Mouse (Mus musculus) heart, adult 2 months (tissue): ENCODE data around the gene Syn3. TPM values are rescaled to one million over a fixed set of nuclear protein-coding genes. Genes with fewer than 3 reads are reported as not detected.
A peak's percentile ranks its signal among the peaks of the same experiment; 100 is the strongest.

Experiments
- DNase-seq, 2 experiments: peaks; one replicate each; pipeline ENCODE4 v3.0.0; 2021
- H3K27ac ChIP-seq: fragments of 200-600 bp; 2 replicates; pipeline ENCODE4 v1.8.1; 2022
- H3K27me3 ChIP-seq: fragments of 200-500 bp; 2 replicates; pipeline ENCODE4 v1.6.1; 2012; ENCODE audit warnings: mild to moderate bottlenecking, low read length, inconsistent platforms, mixed read lengths; ENCODE audit not compliant: control insufficient read depth, insufficient read depth
- H3K36me3 ChIP-seq: fragments of 200-500 bp; 2 replicates; pipeline ENCODE4 v1.6.1; 2012; ENCODE audit warnings: low read length, inconsistent platforms; ENCODE audit not compliant: control insufficient read depth, insufficient read depth
- H3K4me1 ChIP-seq: fragments of 200-500 bp; 2 replicates; pipeline ENCODE4 v1.6.1; 2011; ENCODE audit warnings: low read length; ENCODE audit not compliant: control insufficient read depth, insufficient read depth
- H3K4me3 ChIP-seq: fragments of 200-600 bp; 2 replicates; pipeline ENCODE4 v1.8.1; 2022
- H3K79me2 ChIP-seq: fragments of 200-500 bp; replicated peaks from 2 replicates; pipeline ENCODE4 v1.6.1; 2012; ENCODE audit warnings: mild to moderate bottlenecking, inconsistent platforms, low read length, moderate library complexity, mixed read lengths; ENCODE audit not compliant: control insufficient read depth, insufficient read depth
- H3K9ac ChIP-seq: fragments of 200-500 bp; 2 replicates; pipeline ENCODE4 v1.6.1; 2012; ENCODE audit warnings: low read depth, mild to moderate bottlenecking, control low read depth, inconsistent platforms, low read length, mixed read lengths
- CTCF ChIP-seq: fragments of 200-600 bp; IDR thresholded peaks from 2 replicates; pipeline ENCODE4 v1.8.1; 2022; ENCODE audit warnings: antibody characterized with exemption, mild to moderate bottlenecking, moderate library complexity
- EP300 ChIP-seq: fragments of 200-500 bp; IDR thresholded peaks from 2 replicates; pipeline ENCODE4 v1.6.1; 2011; ENCODE audit warnings: low read depth, low read length, control low read depth; ENCODE audit not compliant: insufficient read depth
- POLR2A ChIP-seq: fragments of 200-500 bp; IDR thresholded peaks from 2 replicates; pipeline ENCODE4 v1.6.1; 2011; ENCODE audit warnings: mild to moderate bottlenecking, low read depth, low read length, control low read depth; ENCODE audit not compliant: insufficient read depth
- WGBS: fragments of 180-500 bp; shearing (Covaris S2); methylation state at CpG from one replicate; pipeline ENCODE4 v1.1.7; 2018; 5-methylcytosine and 5-hydroxymethylcytosine counted together
- intact Hi-C: fragments of 180-260 bp; cut with DNase I; formaldehyde crosslinking; loops from one replicate; pipeline ENCODE4 v1.15.1; 2025
- polyA plus RNA-seq: library from polyadenylated mRNA; depleted of rRNA; stranded (reverse); fragments of >200 nt; gene quantifications from 2 replicates; pipeline ENCODE4 v1.2.3, GENCODE M21; 2012
- total RNA-seq, 2 experiments: library from RNA; stranded (reverse); gene quantifications; 2 replicates each; pipeline ENCODE4 v1.2.3; 2021

Syn3 gene
- total and polyA plus RNA-seq, 3 experiments = 0.31 to 0.75 (median 0.41) TPM

DNA sequence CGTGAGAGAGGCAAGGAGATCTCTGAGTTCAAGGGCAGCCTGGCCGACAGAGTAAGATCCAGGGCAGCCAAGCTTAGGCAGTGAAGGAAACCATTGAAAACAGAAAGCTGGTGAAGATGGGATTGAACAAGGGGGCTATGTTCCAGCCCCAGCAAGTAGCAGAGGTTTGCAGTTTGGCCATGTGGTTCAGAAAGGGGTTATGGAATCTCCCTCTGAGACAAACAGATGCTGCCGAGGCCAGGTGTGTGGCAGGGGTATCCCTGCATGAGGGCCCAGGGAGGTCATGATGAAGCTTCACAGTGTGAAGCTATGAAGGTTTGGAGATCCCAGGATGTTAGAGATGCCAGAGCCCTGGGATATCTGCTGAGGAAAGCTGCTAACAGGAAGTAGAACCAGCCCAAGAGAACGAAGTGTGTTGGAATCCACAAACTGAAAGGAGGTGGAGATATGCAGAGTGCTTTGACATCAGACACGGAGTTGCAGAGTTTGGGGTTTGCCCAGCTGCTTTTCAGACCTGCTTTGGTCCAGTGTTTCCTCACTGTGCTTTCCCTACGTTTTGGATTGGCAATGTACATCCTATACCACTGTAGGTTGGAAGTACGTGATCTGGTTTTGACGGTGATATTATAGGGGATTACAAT, 134.9 kb downstream of the Syn3 start:
- Histone ChIP-seq H3K9ac (no peak overlapping the region), H3K79me2 (no peaks in the 10 kb centered on the region), H3K4me3 (no peak overlapping the region), H3K27ac (no peak overlapping the region), H3K4me1 (peaks cover 6% of the 10 kb centered on the region), H3K36me3 (no peaks in the 10 kb centered on the region), H3K27me3 (no peaks in the 10 kb centered on the region)
- no peak for DNase-seq
- 80% methylated on average over 8 of the region's 8 CpGs for WGBS
- intact Hi-C loops = no loop called here
- TF ChIP-seq CTCF (no peak), EP300 (no peak), POLR2A (no peak)

DNA sequence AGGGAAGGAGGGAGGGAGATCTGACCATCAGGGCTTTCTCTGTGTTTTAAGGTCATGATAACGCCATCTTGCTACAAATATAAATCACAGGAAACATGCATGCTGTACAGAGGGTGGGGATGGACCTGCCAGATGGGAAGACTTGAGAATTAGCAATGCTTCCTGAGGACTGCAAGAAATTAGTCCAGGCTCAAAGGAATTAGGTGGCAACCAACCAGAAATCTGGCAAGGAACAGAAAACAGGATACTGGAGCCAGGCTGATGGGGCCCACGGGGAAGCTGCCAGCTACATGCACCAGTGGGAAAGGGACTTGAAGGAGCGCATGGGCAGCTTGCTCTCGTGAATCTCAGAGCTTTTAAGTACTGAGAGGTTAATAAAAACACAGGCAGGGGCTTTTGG, 139.0 kb downstream of the Syn3 start:
- no peaks in the 10 kb centered on the region for H3K79me2 ChIP-seq
- no peaks in the 10 kb centered on the region for H3K36me3 ChIP-seq
- TF ChIP-seq POLR2A = no peak
- no peak for TF ChIP-seq CTCF
- no peak for TF ChIP-seq EP300
- DNase-seq = peak in 1 of 2 experiments; percentile 15
- H3K4me1 ChIP-seq = peaks cover 5% of the 10 kb centered on the region
- WGBS = 39% methylated on average over 4 of the region's 4 CpGs
- no peak overlapping the region for H3K9ac ChIP-seq
- no peak overlapping the region for H3K4me3 ChIP-seq
- intact Hi-C loops = loop anchor here (5.0 kb wide), 2 partner anchors 57 to 93 kb away; partner anchors contain the start of gene Timp3
- no peak overlapping the region for H3K27ac ChIP-seq
- H3K27me3 ChIP-seq = no peaks in the 10 kb centered on the region

DNA sequence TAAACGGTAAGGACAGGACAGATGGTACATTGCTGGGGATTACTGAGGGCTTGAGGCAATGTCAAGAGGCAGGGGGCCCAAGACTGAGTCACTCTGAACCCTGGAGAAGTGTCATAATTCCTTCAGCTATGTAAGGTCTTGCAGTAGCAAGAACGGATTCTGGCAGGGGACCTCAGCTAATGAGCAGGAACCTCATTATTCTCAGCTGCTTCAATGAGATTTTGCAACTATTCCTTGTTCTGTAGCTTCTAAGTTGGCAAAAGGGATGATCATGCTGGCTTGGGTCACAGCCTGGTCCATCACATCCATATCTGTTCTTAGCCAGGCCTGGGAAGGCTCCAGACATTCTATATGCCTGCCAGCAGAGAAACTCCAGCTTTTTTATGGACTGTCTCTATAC, 139.5 kb downstream of the Syn3 start:
- H3K79me2 ChIP-seq = no peaks in the 10 kb centered on the region
- H3K4me3 ChIP-seq = no peak overlapping the region
- no peak overlapping the region for H3K27ac ChIP-seq
- TF ChIP-seq POLR2A = no peak
- no peak for TF ChIP-seq CTCF
- no peak for TF ChIP-seq EP300
- no peaks in the 10 kb centered on the region for H3K36me3 ChIP-seq
- H3K27me3 ChIP-seq = no peaks in the 10 kb centered on the region
- 63% methylated on average over 2 of the region's 2 CpGs for WGBS
- H3K9ac ChIP-seq = no peak overlapping the region
- intact Hi-C loops = loop anchor here (5.0 kb wide), 2 partner anchors 57 to 93 kb away; partner anchors contain the start of gene Timp3
- DNase-seq = no peak
- peaks cover 5% of the 10 kb centered on the region for H3K4me1 ChIP-seq

DNA sequence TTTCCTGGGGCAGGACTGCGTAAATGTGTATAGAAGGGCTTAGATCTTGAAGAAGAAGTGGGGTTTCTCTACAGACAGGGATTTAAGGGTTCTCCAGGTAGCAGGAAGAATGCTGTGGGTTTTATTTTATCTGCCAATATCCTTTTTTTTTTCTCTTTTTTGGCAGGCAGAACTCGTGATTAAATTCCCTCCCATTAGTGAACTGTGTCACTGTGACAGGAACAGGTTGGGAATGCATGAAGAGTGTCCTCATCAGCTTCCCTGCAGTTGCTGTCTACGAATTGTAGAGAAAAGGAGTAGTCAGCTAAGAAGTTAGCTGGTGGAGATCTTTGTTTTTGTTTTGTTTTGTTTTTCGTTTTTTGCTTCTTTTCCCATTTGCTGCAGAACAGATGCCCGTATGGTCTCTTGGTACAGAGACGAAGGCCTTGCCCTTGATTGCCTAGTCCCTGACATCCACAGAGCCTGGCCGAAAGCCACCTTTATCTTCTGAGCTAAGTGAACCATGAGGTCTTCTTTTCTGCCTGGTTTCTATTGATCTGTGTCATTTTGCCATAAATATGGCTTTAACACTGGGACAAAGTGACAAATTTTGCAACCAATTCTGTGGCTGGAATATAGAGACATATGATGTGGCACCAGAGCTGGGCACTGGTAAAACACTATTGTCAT, 140.3 kb downstream of the Syn3 start:
- peaks cover 5% of the 10 kb centered on the region for H3K4me1 ChIP-seq
- H3K9ac ChIP-seq = no peak overlapping the region
- 85% methylated on average over 7 of the region's 7 CpGs for WGBS
- H3K27me3 ChIP-seq = no peaks in the 10 kb centered on the region
- intact Hi-C loops = loop anchor here (5.0 kb wide), 2 partner anchors 56 to 94 kb away; partner anchors contain the start of gene Timp3
- H3K4me3 ChIP-seq = no peak overlapping the region
- no peaks in the 10 kb centered on the region for H3K36me3 ChIP-seq
- H3K27ac ChIP-seq = no peak overlapping the region
- DNase-seq = no peak
- no peaks in the 10 kb centered on the region for H3K79me2 ChIP-seq
- TF ChIP-seq POLR2A (no peak), EP300 (no peak), CTCF (no peak)

DNA sequence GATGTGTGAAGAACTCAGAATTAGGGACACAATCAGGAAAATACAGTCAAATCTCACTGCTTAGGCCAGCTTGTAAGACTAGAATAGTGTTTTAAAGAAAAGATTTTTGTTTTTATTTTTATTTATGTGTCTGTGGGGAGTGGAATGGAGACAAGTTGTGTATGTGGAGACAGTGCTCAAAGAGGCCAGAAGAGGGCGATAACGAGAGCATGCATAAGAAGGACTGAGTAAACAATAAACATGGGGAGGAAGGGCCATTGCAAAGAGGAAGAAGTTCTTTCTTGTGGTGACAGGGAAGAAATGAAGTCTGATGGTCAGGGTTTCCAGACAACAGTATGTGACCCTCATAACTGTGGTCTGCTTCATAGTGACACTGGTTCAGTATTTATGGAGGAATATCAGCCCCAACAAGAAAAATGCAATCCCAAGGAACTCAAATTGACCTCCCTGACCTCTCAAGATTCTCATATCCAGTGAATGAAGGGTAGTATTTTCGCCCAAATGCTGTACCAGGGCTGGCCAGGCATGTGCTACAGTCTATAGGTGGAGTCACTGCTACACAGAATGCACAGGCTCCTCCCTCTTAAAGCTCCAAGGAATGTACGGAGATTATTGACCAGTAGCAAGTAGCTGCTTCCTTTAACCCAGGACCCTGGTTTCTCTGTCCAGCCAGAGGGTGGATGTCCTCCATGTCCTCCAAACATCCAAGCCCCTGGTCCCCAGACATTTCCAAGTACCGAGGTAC, 141.7 kb downstream of the Syn3 start:
- Histone ChIP-seq H3K27ac (no peak overlapping the region), H3K4me3 (no peak overlapping the region), H3K4me1 (peaks cover 5% of the 10 kb centered on the region), H3K27me3 (no peaks in the 10 kb centered on the region), H3K79me2 (no peaks in the 10 kb centered on the region), H3K36me3 (no peaks in the 10 kb centered on the region), H3K9ac (no peak overlapping the region)
- DNase-seq = no peak
- WGBS = 67% methylated on average over 5 of the region's 5 CpGs
- intact Hi-C loops = loop anchor here (5.0 kb wide), 2 partner anchors 55 to 95 kb away; partner anchors contain the start of gene Timp3
- TF ChIP-seq POLR2A = no peak
- no peak for TF ChIP-seq EP300
- peak; percentile 77 for TF ChIP-seq CTCF

DNA sequence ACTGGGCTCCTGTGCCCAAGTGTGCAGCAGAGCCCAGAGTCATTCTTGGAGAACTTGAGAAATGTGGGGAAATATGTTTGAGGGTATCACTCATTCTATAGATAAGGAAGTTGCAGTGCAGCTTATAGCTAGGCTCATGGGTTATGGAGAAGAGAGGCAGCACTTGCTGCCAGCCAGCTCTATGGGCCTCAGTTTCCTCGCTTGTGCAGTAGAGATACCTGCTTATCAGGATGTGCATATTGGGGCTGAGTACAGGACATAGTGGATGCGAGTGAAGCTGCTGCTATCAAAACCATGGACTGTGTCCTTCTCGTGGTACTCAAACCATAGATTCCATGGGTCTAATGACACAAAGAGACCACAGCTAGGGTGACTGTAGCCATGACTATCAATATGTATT, 146.2 kb downstream of the Syn3 start:
- peaks cover 1% of the 10 kb centered on the region; the same call in 1 of the 2 replicates for H3K4me1 ChIP-seq
- DNase-seq = no peak
- TF ChIP-seq POLR2A (no peak), CTCF (no peak), EP300 (no peak)
- peaks cover 6% of the 10 kb centered on the region for H3K36me3 ChIP-seq
- H3K27ac ChIP-seq = no peak overlapping the region
- H3K4me3 ChIP-seq = no peak overlapping the region
- intact Hi-C loops = no loop called here
- H3K79me2 ChIP-seq = no peaks in the 10 kb centered on the region
- no peak overlapping the region for H3K9ac ChIP-seq
- no peaks in the 10 kb centered on the region for H3K27me3 ChIP-seq
- WGBS = 93% methylated on average over 3 of the region's 3 CpGs
